Mouse (Mus musculus) frontal cortex, postnatal 36 days (tissue): Measurements from ENCODE around the gene Gm28035.

Experiments used
- DNase-seq, 2 experiments: peaks; one replicate each; pipeline ENCODE4 v3.0.0; 2022; ENCODE audit warnings: low spot score in 2 of 2

The Gm28035 gene

GRCm38 (mm10) chr2:30261921-30262839 is 21.8 kb downstream of the Gm28035 start:
- DNase-seq, result no peak

GRCm38 (mm10) chr2:30262840-30263441 is 22.6 kb downstream of the Gm28035 start:
- peak; percentile 45 to 55 for DNase-seq

DNA sequence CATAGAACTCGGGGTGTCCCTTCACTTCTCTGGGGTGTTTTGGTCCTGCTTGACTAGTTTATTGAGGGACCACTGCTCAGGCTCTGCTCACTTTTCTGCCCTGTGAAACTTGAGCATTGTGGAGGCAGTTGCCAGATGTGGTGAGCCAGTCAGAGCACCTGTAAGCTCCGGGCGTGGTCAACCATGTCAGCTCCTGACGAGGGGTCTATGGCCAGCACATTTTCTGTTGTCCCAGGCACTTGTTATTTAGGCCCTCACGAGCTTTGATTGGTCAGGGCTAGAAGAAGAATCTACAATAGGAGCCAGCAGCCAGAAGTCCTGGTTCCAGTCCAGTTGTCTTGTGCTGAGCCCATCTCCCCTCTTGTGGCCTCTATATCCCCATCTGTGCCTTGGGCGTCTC is 23.4 kb downstream of the Gm28035 start:
- DNase-seq, result no peak

DNA sequence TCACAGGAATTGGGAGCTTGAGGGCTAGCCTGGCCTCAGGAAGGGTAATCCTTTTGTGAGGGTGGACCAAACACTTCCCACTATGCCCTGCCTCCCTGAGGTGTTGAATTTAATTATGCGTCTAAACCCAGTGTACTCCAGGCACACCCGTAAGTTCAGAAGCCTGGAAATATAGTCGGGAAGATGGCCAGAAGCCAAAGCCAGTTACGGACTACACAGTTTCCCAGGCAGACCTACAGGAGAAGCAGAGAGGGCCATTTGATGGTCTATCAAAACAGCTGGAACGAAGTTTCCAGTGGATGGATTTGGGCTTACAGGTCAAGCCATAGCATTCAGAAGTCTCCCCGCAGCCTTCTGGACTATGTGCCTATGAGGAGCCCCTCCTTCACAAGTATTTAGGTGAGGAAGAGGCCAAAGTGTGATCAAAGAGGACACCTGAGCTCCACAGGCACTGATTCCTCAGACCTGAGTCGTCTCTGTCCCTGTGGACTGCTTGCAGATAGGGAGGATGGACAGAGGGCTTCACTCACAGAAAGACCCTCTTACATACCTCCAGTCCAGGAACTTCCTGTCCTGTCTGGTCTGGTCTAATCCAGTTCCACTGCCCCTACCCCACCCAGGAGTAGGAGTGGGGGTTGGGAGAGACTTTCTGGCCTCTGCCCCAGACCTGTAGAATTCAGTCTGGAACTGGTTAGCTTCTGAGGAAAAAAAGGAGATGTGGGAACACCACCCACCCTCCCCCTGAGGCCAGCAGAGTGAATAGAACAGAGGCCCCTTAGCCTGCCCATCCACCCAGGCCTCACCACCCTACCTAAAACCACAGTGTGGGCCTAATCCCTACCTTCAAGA is 24.5 kb downstream of the Gm28035 start:
- DNase-seq, result no peak

DNA sequence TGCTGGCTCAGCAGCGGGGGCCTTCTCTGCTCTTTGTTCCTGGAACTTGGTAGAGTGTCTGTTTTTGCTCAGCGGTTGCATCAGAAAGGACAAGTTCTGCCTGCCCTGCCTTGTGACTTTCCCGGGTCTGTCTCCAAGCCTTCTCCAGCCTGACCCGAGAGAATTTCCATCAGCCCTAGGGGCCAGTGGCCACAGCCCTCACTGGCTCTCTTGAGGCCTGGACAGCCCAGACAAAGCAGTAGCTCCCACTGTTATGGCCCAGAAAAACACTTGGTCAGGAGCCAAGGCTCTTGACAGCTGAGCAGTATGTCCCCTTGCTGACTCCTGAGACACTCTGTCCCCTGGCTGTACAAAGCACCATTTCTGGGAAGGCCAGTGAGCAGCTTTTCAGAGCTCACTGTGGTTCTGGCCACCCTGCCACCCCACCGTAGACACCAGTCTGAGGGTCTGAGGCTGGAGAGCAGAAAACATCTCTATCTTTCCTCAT is 25.4 kb downstream of the Gm28035 start, which contains the start of gene Phyhd1:
Gene Phyhd1 (plus strand): TSS at position 437 of the 487 bp plus-strand sequence.
- peak; percentile 47 to 64 for DNase-seq

DNA sequence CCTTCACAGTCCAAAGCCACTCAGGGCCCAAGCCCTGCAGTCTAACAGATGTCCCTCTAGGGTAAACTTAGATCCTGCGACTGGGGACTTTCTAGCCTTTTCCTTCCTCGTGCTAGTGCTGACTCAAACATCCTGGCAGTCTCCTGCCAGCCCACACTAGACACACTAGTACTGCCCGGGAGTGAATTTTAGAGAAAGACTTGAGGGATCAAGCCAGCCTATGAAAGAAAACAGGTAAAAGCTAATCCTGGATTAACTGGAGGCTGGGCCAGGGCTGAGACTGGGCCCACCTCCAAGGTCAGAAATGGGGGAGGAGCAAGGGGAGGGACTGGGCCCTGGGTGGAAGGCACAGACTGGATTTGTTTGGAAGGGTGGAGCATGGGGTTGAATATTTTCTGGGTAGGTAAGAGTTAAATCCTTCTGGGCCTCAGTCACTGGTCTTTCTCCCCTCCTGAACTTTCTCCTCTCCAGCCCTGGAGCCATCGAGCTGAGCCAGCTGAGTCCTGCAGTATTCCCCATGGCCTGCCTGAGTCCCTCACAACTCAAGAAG is 26.1 kb downstream of the Gm28035 start:
- DNase-seq, result peak; percentile 36 to 46

GRCm38 (mm10) chr2:30267466-30267865 is 27.1 kb downstream of the Gm28035 start:
- no peak for DNase-seq

- DNase-seq, result no peak
Observed at GRCm38 (mm10) chr2:30268371-30268770, 28.0 kb downstream of the Gm28035 start.

DNA sequence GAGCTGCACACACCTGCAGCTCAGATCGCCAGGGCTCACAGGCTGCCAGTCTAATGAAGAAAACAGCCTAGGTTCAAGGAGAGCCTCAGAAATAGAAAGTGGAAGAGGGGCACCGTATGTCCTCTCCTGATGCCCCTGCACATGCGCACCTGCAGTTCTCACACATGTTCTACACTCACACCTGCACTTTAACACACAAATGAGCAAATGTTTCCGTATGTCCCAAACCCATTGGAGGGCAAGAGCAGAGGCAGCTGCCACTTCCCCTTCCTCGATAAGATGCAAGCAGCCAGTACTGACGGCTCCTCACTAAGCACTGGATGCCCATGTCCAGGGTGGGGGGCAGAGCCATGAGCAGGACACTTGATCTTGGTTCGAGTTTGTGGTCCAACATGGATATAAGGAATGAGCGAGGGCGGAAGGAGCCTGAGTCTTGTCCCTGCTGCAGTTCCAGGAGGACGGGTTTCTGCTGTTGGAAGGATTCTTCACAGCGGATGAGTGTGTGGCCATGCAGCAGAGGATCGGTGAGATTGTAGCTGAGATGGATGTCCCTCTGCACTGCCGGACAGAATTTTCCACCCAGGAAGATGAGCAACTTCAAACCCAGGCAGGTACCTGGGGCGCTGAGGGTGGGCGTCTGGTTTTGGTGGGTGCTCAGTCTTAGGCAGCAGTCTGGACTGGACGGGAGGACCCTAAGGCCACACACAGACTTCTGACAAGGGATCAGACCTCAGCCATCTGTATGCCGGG is 29.0 kb downstream of the Gm28035 start:
- no peak for DNase-seq

GRCm38 (mm10) chr2:30270134-30270533 is 29.8 kb downstream of the Gm28035 start:
- DNase-seq, result peak; percentile 49 to 76

DNA sequence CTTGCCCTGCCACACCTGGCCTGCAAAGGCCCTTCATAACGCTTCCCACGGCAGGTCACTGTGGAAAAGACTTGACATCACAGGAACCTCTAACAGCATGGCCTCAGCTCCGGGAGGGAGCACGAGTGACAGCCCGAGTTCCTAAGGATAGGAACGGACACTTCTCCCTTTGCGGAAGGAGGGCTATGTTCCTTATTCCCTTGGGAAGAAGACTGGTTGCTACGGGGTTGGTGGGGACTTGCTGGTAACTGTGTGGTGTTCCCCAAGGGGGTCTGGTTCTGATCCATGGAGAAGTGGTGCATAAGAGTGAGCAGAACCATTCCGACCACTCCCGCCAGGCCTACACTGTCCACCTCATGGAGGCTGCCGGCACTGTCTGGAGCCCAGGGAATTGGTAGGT is 40.4 kb downstream of the Gm28035 start, which contains the start of gene Gm28038:
Gene Gm28038 (plus strand): TSS at position 301 of the 400 bp plus-strand sequence.
- DNase-seq, result no peak

- DNase-seq, result no peak
Observed at GRCm38 (mm10) chr2:30281651-30282050, 41.3 kb downstream of the Gm28035 start.

DNA sequence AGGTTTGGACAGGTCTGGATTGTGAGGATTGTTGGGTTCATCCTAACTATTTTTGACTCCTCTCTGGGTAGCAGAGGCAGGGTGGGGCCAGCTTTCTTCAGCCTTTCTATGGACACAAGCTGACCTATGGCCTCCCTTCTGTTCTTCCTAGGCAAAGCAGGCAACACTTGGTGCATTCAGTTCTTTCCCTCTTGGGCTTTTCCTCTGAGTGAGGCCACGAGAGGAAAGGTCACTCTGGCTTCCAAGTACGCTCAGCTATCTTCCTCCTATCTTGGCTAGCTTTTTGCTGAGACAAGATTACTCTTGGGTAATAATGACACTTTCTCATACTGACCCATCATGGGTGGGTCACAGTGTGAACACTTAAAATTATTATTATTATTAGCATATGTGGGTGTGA is 42.8 kb downstream of the Gm28035 start:
- DNase-seq, result no peak

DNA sequence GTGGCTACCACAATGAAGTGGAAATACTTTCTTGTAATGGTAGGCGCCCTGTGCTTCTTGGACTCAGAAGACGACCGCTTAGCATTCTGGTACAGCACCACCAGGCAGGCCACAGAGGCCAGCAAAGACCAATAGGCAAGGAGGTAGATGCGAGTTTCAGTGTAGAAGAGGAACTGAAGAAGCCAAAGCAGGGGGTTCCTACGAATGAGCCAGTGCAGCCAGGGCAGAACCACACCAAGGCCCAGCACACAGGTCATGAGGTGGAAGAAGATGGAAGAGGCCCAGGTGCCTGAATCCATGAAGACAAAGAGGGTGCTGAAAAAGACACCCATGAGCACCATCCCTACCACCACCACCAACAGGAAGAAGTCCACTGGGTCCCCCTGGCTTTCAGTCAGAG is 44.6 kb downstream of the Gm28035 start:
- DNase-seq, result no peak

DNA sequence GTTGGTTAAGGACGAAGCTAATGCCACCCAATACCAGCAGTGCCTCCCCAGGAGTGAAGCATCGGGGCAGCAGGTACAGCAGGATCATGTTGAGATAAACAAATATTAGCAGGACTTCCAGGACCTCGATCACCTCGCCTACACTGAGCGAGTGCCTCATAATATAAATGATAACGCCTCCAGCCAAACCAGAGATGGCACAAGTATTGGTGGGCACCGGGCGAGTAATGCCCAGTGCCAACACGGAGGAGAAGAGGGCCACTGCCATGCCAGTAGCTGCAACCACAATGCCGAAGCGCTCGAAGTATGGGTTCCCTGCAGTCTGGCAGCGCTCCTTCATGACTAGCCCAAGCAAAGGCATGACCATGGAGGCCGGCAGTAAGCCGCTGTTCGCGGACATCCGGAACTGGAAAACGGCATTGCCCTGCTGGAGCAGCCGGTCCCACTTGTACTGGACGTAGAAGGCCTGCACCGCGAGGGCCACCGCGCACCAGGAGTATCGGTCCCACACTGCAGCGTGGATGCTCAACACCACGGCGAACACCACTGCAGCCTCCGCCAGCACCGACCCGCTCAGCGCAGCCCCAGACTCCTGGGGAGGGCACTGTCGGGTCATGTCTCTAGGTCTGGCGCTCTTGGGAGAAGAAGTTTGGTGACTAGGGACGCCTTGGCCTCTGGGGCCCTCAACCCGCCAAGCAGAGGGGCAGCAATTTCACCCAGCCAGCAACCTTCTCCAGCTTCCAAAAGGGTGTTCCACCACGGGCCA is 45.2 kb downstream of the Gm28035 start:
- peak in 1 of 2 experiments; percentile 23 for DNase-seq

- DNase-seq, result peak; percentile 95
Observed at GRCm38 (mm10) chr2:30286192-30287026, 46.0 kb downstream of the Gm28035 start, which contains the start of the genes Dolk and Nup188. TSS of gene Dolk (minus strand) at chr2:30286334. TSS of gene Nup188 (plus strand) at chr2:30286397.

GRCm38 (mm10) chr2:30287027-30287373 is 46.6 kb downstream of the Gm28035 start:
- DNase-seq, result peak in 1 of 2 experiments; percentile 34

DNA sequence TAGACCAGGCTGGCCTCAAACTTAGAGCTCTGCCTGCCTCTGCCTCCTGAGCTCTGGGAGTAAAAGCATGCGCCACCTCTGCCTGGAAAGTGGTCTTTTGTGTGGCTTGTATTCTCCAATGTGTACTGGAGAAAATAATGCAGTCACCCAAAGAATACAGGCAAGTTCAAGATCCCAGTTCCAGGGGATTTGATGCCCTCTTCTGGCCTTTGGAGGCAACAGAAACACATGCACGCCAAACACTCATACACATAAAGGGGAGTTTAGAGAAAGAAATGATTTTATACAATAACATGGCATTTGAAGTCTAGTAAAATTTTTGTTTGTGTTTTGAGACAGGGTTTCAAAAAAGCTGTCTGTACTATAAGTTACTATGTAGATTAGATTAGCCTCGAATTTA is 59.2 kb downstream of the Gm28035 start:
- no peak for DNase-seq

GRCm38 (mm10) chr2:30299966-30300365 is 59.6 kb downstream of the Gm28035 start:
- DNase-seq, result no peak
